Mouse (Mus musculus) lung, postnatal 25 days (tissue): Measurements from ENCODE around the gene Eif4ebp2.

ENCODE experiments used
- DNase-seq: peaks from one replicate; pipeline ENCODE4 v3.0.0; 2022; ENCODE audit warnings: low spot score

Eif4ebp2 gene

GRCm38 (mm10) chr10:61383021-61383714 is 69.3 kb downstream of the Eif4ebp2 start, which contains the start of gene Pald1:
Gene Pald1, minus strand, starts transcription at chr10:61383530.
- peak; percentile 86 for DNase-seq

GRCm38 (mm10) chr10:61382281-61382731 is 70.2 kb downstream of the Eif4ebp2 start:
- no peak for DNase-seq

GRCm38 (mm10) chr10:61381823-61382222 is 70.6 kb downstream of the Eif4ebp2 start:
- DNase-seq: peak; percentile 62

GRCm38 (mm10) chr10:61380186-61380585 is 72.3 kb downstream of the Eif4ebp2 start:
- peak; percentile 52 for DNase-seq

- DNase-seq: no peak
Measured at GRCm38 (mm10) chr10:61379340-61380040, 73.0 kb downstream of the Eif4ebp2 start.

- no peak for DNase-seq
Measured at GRCm38 (mm10) chr10:61378698-61379097, 73.8 kb downstream of the Eif4ebp2 start.
